In genomic region chr12:103183057-103183456, GRCm38 (mm10) we compare ENCODE assay signal across 18 mouse cellular contexts. TPM values are rescaled to one million over a fixed set of nuclear protein-coding genes. Genes with fewer than 3 reads are reported as not detected.
A peak's percentile ranks its signal among the peaks of the same experiment; 100 is the strongest.
DNase-seq lines count a peak whose midpoint lies in the region; ATAC-seq and TF ChIP-seq lines count a peak whose summit lies in the region.
"Had no signal": no experiment of that assay in that cellular context is flagged by ENCODE, and none has a peak within 500 bp of the region (broad histone marks: within the 10 kb centered on the region; RNA-seq: fewer than 3 reads in every experiment).

No protein-coding gene starts in this region.

- peaks cover 7% of the 10 kb centered on the region for H3K4me1 ChIP-seq in heart, embryonic 12.5 days (replicated peaks)
- H3K4me1 ChIP-seq in midbrain, embryonic 10.5 days = peaks cover 11% of the 10 kb centered on the region
- no peaks in the 10 kb centered on the region for H3K4me1 ChIP-seq in midbrain, postnatal 0 days (ENCODE audit: insufficient read depth, low read length)
- 0 out of 2 replicates have a peak, but pooled peaks cover 7% of the 10 kb centered on the region for H3K4me1 ChIP-seq in limb, embryonic 10.5 days
- H3K4me1 ChIP-seq: neural tube, embryonic 12.5 days had no signal

- H3K4me3 ChIP-seq in heart, embryonic 12.5 days = no peak overlapping the region
- H3K4me3 ChIP-seq in midbrain, embryonic 10.5 days = peak overlapping the region; percentile 29; the same call in 1 of the 2 replicates
- no peak overlapping the region for H3K4me3 ChIP-seq in midbrain, postnatal 0 days (ENCODE audit: low read depth, low read length)
- H3K4me3 ChIP-seq in limb, embryonic 10.5 days = 0 out of 2 replicates have a peak overlapping the region, but pooled peaks have one; percentile 22
- H3K4me3 ChIP-seq: layer of hippocampus, adult 2 months; neural tube, embryonic 12.5 days had no signal

- 25% methylated on average over 7 of the region's 7 CpGs for WGBS in heart, embryonic 12.5 days
- WGBS in midbrain, embryonic 10.5 days = 19% methylated on average over 7 of the region's 7 CpGs
- 29% methylated on average over 7 of the region's 7 CpGs for WGBS in midbrain, postnatal 0 days
- 13% methylated on average over 7 of the region's 7 CpGs for WGBS in limb, embryonic 10.5 days

- no peak for DNase-seq in heart, adult 18-20 months
- peak; percentile 37 for DNase-seq in midbrain, embryonic 10.5 days (ENCODE audit: low spot score)
- DNase-seq in midbrain, postnatal 0 days (ENCODE audit: low spot score) = no peak
- no peak for DNase-seq in limb, embryonic 10.5 days (ENCODE audit: low spot score)
- DNase-seq in urinary bladder, postnatal 25 days (ENCODE audit: low spot score) = no peak
- no peak for DNase-seq in cerebellum, adult 18-20 months
- no peak for DNase-seq in right cerebral cortex, adult 18-20 months
- DNase-seq: cerebellum, adult 11 months; gastrocnemius, postnatal 36 days; heart, postnatal 10 days; lung, adult 2 months; midbrain, embryonic 14.5 days had no signal

- H3K9me3 ChIP-seq in heart, embryonic 12.5 days (replicated peaks) = no peaks in the 10 kb centered on the region
- H3K9me3 ChIP-seq in midbrain, embryonic 10.5 days (replicated peaks) = no peaks in the 10 kb centered on the region
- no peaks in the 10 kb centered on the region for H3K9me3 ChIP-seq in midbrain, postnatal 0 days (ENCODE audit: low read length)
- H3K9me3 ChIP-seq in limb, embryonic 10.5 days (replicated peaks) = no peaks in the 10 kb centered on the region
- H3K9me3 ChIP-seq: neural tube, embryonic 12.5 days had no signal

- H3K4me2 ChIP-seq in heart, embryonic 12.5 days = 0 out of 2 replicates have a peak overlapping the region, but pooled peaks have one; percentile 8
- no peak overlapping the region for H3K4me2 ChIP-seq in midbrain, postnatal 0 days (ENCODE audit: low read depth, low read length, poor library complexity, severe bottlenecking)
- H3K4me2 ChIP-seq: neural tube, embryonic 12.5 days had no signal

- TF ChIP-seq CTCF in midbrain, postnatal 0 days (IDR thresholded peaks at IDR 0.05) = no peak

- ATAC-seq in heart, embryonic 12.5 days (ENCODE audit: insufficient number of reproducible peaks, low FRiP score) = no peak
- ATAC-seq in midbrain, postnatal 0 days (ENCODE audit: low FRiP score) = no peak
- ATAC-seq: activated CD4-positive, CD25-positive, alpha-beta regulatory T cell, adult 4 months; intestine, embryonic 16.5 days had no signal

- H3K27ac ChIP-seq in heart, embryonic 12.5 days (ENCODE audit: poor library complexity, severe bottlenecking) = no peak overlapping the region
- H3K27ac ChIP-seq in midbrain, embryonic 10.5 days (replicated peaks) = peak overlapping the region; percentile 72
- H3K27ac ChIP-seq in midbrain, postnatal 0 days (ENCODE audit: low read depth, low read length) = no peak overlapping the region
- no peak overlapping the region for H3K27ac ChIP-seq in limb, embryonic 10.5 days
- H3K27ac ChIP-seq: layer of hippocampus, adult 2 months; neural tube, embryonic 12.5 days had no signal

- H3K27me3 ChIP-seq in heart, embryonic 12.5 days (replicated peaks) = peaks cover 2% of the 10 kb centered on the region; the same call in 1 of the 2 replicates
- H3K27me3 ChIP-seq in midbrain, embryonic 10.5 days (ENCODE audit: low read depth, poor library complexity, severe bottlenecking) = no peaks in the 10 kb centered on the region
- H3K27me3 ChIP-seq in midbrain, postnatal 0 days (ENCODE audit: insufficient read depth, low read length) = no peaks in the 10 kb centered on the region
- no peaks in the 10 kb centered on the region for H3K27me3 ChIP-seq in limb, embryonic 10.5 days (ENCODE audit: low read depth, poor library complexity, severe bottlenecking)
- H3K27me3 ChIP-seq: neural tube, embryonic 12.5 days had no signal

- no peaks in the 10 kb centered on the region for H3K36me3 ChIP-seq in heart, embryonic 12.5 days
- no peaks in the 10 kb centered on the region for H3K36me3 ChIP-seq in midbrain, embryonic 10.5 days
- H3K36me3 ChIP-seq in midbrain, postnatal 0 days (ENCODE audit: insufficient read depth, low read length) = peaks cover 21% of the 10 kb centered on the region
- H3K36me3 ChIP-seq in limb, embryonic 10.5 days = no peaks in the 10 kb centered on the region
- H3K36me3 ChIP-seq: neural tube, embryonic 12.5 days had no signal

- H3K9ac ChIP-seq in heart, embryonic 12.5 days = no peak overlapping the region
- no peak overlapping the region for H3K9ac ChIP-seq in midbrain, postnatal 0 days (replicated peaks; ENCODE audit: low read length, poor library complexity, severe bottlenecking)
- H3K9ac ChIP-seq: neural tube, embryonic 12.5 days had no signal

RNA-seq across cellular contexts. Expression of gene Prima1, which starts 58.9 kb away (rescaled TPM):
- 0.75 TPM in 1 of 2 replicates, not detected in the other for polyA plus RNA-seq in heart, embryonic 12.5 days (2016; fragmentation: Nextera tagmentation; extraction: Ambion mirVana)
- under 1 TPM in 1 of 2 experiments, not detected in 1; 0.40 TPM for total RNA-seq in heart, adult 18-20 months (2021)
- 1.5 and 1.8 TPM in 2 replicates for polyA plus RNA-seq in midbrain, embryonic 10.5 days (2016; fragmentation: Nextera tagmentation; extraction: Ambion mirVana)
- total RNA-seq in midbrain, postnatal 0 days (2014; rRNA removed) = 0.44 and 2.3 TPM in 2 replicates
- 0.46 and 1.2 TPM in 2 replicates for polyA plus RNA-seq in midbrain, postnatal 0 days (2015; fragmentation: Nextera tagmentation; extraction: Ambion mirVana)
- polyA plus RNA-seq in limb, embryonic 10.5 days (2016; fragmentation: Nextera tagmentation; extraction: Ambion mirVana) = not detected in 2 replicates
- total RNA-seq: MEL had no signal
- polyA plus RNA-seq: activated CD4-positive, CD25-positive, alpha-beta regulatory T cell, adult 4 months had no signal

Comparison
In these comparisons a context has a peak if more than half of its experiments do, and no peak if none do; other contexts are left out.
1. H3K4me3 ChIP-seq: peak in midbrain, embryonic 10.5 days (single experiment) and limb, embryonic 10.5 days (single experiment); none in heart, embryonic 12.5 days (single experiment) and midbrain, postnatal 0 days (single experiment).